In genomic region chr10:90112662-90113061, GRCm38 (mm10) we compare ENCODE assay signal across 10 mouse cellular contexts.
DNase-seq lines count a peak whose midpoint lies in the region; ATAC-seq lines count a peak whose summit lies in the region.
"Had no signal": no experiment of that assay in that cellular context is flagged by ENCODE, and none has a peak within 500 bp of the region (broad histone marks: within the 10 kb centered on the region; RNA-seq: fewer than 3 reads in every experiment).

No protein-coding gene starts in this region.

- intact Hi-C loops in left cerebral cortex, postnatal 4 days (cut with DNase I), result no loop called here

- no peaks in the 10 kb centered on the region for H3K9me3 ChIP-seq in heart, embryonic 12.5 days (replicated peaks)
- H3K9me3 ChIP-seq in heart, embryonic 16.5 days (replicated peaks; ENCODE audit: control insufficient read depth, low read length), result no peaks in the 10 kb centered on the region
- H3K9me3 ChIP-seq: hindbrain, embryonic 10.5 days had no signal

- ATAC-seq in heart, embryonic 12.5 days (ENCODE audit: insufficient number of reproducible peaks, low FRiP score), result no peak
- ATAC-seq in heart, embryonic 16.5 days (replicated peaks; ENCODE audit: extremely low read depth, insufficient read depth, low FRiP score), result peak; percentile 58
- no peak for ATAC-seq in megakaryocyte progenitor cell, adult 5-6 weeks (replicated peaks; ENCODE audit: poor library complexity)

- peak; percentile 97 for DNase-seq in heart, adult 11 months
- DNase-seq in left cerebral cortex, postnatal 4 days, result peak; percentile 10
- DNase-seq in left cerebral cortex, adult 8-10 months (ENCODE audit: low spot score in 2 of 2), result no peak
- peak; percentile 39 for DNase-seq in lung, postnatal 14 days
- no peak for DNase-seq in testis, postnatal 14 days (ENCODE audit: low spot score)
- DNase-seq: right cerebral cortex, postnatal 4 days had no signal

- H3K36me3 ChIP-seq in heart, embryonic 12.5 days, result no peaks in the 10 kb centered on the region
- no peaks in the 10 kb centered on the region for H3K36me3 ChIP-seq in heart, embryonic 16.5 days (ENCODE audit: control insufficient read depth, insufficient read depth)
- H3K36me3 ChIP-seq: hindbrain, embryonic 10.5 days had no signal

- no peaks in the 10 kb centered on the region for H3K4me1 ChIP-seq in heart, embryonic 12.5 days (replicated peaks)
- no peaks in the 10 kb centered on the region for H3K4me1 ChIP-seq in heart, embryonic 16.5 days (ENCODE audit: control insufficient read depth, insufficient read depth, low read length)
- H3K4me1 ChIP-seq: hindbrain, embryonic 10.5 days had no signal

- H3K4me3 ChIP-seq in heart, embryonic 12.5 days, result no peak overlapping the region
- H3K4me3 ChIP-seq in heart, embryonic 16.5 days (ENCODE audit: low read length), result no peak overlapping the region
- H3K4me3 ChIP-seq: hindbrain, embryonic 10.5 days had no signal

- no peak overlapping the region for H3K27ac ChIP-seq in heart, embryonic 12.5 days (ENCODE audit: poor library complexity, severe bottlenecking)
- H3K27ac ChIP-seq in heart, embryonic 16.5 days (ENCODE audit: low read length), result no peak overlapping the region
- H3K27ac ChIP-seq: hindbrain, embryonic 10.5 days had no signal

- H3K9ac ChIP-seq in heart, embryonic 12.5 days, result no peak overlapping the region
- no peak overlapping the region for H3K9ac ChIP-seq in heart, embryonic 16.5 days (ENCODE audit: low read length)

- H3K27me3 ChIP-seq in heart, embryonic 12.5 days (replicated peaks), result no peaks in the 10 kb centered on the region
- H3K27me3 ChIP-seq in heart, embryonic 16.5 days (ENCODE audit: control insufficient read depth, insufficient read depth, low read length), result no peaks in the 10 kb centered on the region

- H3K4me2 ChIP-seq in heart, embryonic 12.5 days, result no peak overlapping the region
- H3K4me2 ChIP-seq in heart, embryonic 16.5 days (ENCODE audit: low read depth, low read length), result no peak overlapping the region

- WGBS in heart, embryonic 12.5 days, result 44% methylated on average over 5 of the region's 5 CpGs
- WGBS in heart, embryonic 16.5 days, result 46% methylated on average over 5 of the region's 5 CpGs

Comparison
In these comparisons a context has a peak if more than half of its experiments do, and no peak if none do; other contexts are left out.
1. DNase-seq: peak in heart, adult 11 months (single experiment), left cerebral cortex, postnatal 4 days (single experiment) and lung, postnatal 14 days (single experiment); none in left cerebral cortex, adult 8-10 months (0 of 2) and testis, postnatal 14 days (single experiment).